Mouse (Mus musculus) ES-Bruce4 (cell line): ENCODE results near the gene Fam129b.

Experiments
- CTCF ChIP-seq: IDR thresholded peaks from one replicate; pipeline ENCODE4 v1.8.1; 2011; ENCODE audit warnings: low read depth, low read length
- EP300 ChIP-seq: IDR thresholded peaks from 2 replicates; pipeline ENCODE4 v1.6.1; 2011; ENCODE audit warnings: low read depth, low read length; ENCODE audit not compliant: insufficient read depth
- POLR2A ChIP-seq: IDR thresholded peaks from one replicate; pipeline ENCODE4 v1.8.1; 2011; ENCODE audit warnings: low read length; ENCODE audit not compliant: insufficient read depth

DNA sequence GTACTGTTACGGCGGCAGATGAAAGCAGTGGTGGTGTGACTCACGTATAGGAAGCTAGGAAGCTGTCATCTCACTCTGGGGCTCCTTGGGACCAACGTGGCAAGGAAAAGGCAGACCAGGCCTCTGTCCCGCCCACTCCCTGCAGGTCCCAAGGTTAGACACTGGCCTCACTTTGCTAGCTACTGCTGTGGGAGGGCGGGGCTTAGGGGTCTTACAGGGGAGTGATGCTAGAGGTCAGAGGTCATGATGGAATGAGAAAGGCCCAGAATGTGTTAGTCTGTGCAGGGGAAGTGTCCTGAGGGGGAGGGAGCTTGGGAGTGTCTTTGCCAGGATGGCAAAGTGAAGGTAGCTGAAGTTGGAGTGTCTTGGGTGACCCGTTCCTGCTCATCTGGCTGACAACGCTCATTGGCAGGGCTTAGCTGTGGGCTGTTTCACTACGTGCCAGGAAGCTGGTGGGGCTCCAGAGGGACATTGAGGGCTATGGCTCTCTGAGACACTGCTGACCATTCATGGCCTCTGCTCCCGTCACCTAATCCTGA lies 48.5 kb downstream of the Fam129b start:
- no peak for TF ChIP-seq POLR2A
- no peak for TF ChIP-seq EP300
- TF ChIP-seq CTCF = no peak
